In genomic region chr6:124809775-124810538, GRCm38 (mm10) we compare ENCODE assay signal across 7 mouse cellular contexts. TPM values are rescaled to one million over a fixed set of nuclear protein-coding genes. Genes with fewer than 3 reads are reported as not detected.
DNase-seq lines count a peak whose midpoint lies in the region; ATAC-seq and TF ChIP-seq lines count a peak whose summit lies in the region.

No protein-coding gene starts in this region.

- no peaks in the 10 kb centered on the region for H3K27me3 ChIP-seq in lung, embryonic 16.5 days (ENCODE audit: control insufficient read depth, insufficient read depth, low read depth, low read length)
- H3K27me3 ChIP-seq in embryonic facial prominence, embryonic 14.5 days (replicated peaks; ENCODE audit: control insufficient read depth, insufficient read depth, low read length): no peaks in the 10 kb centered on the region
- no peaks in the 10 kb centered on the region for H3K27me3 ChIP-seq in intestine, embryonic 16.5 days (replicated peaks; ENCODE audit: control insufficient read depth, insufficient read depth, low read length)

- H3K4me1 ChIP-seq in lung, embryonic 16.5 days (replicated peaks; ENCODE audit: control insufficient read depth, insufficient read depth, low read length): peaks cover 40% of the 10 kb centered on the region
- H3K4me1 ChIP-seq in embryonic facial prominence, embryonic 14.5 days (ENCODE audit: control insufficient read depth, insufficient read depth, low read length): peaks cover 25% of the 10 kb centered on the region
- H3K4me1 ChIP-seq in intestine, embryonic 16.5 days (ENCODE audit: control insufficient read depth, insufficient read depth, low read length): peaks cover 42% of the 10 kb centered on the region
- H3K4me1 ChIP-seq in olfactory bulb, adult 2 months (ENCODE audit: control insufficient read depth, insufficient read depth, low read length): peaks cover 57% of the 10 kb centered on the region

- H3K27ac ChIP-seq in lung, embryonic 16.5 days (ENCODE audit: low read length): peak overlapping the region; percentile 96
- H3K27ac ChIP-seq in embryonic facial prominence, embryonic 14.5 days (replicated peaks; ENCODE audit: low read depth, low read length): peak overlapping the region; percentile 92
- peak overlapping the region; percentile 96 for H3K27ac ChIP-seq in intestine, embryonic 16.5 days (ENCODE audit: low read length)
- H3K27ac ChIP-seq in olfactory bulb, adult 2 months (ENCODE audit: insufficient read depth, low read depth, low read length): peak overlapping the region; percentile 10; the same call in 1 of the 2 replicates

- peak overlapping the region; percentile 84 for H3K9ac ChIP-seq in lung, embryonic 16.5 days (ENCODE audit: low read length)
- H3K9ac ChIP-seq in embryonic facial prominence, embryonic 14.5 days (ENCODE audit: low read depth, low read length): peak overlapping the region; percentile 78
- H3K9ac ChIP-seq in intestine, embryonic 16.5 days (ENCODE audit: low read depth, low read length): peak overlapping the region; percentile 74

- no peaks in the 10 kb centered on the region for H3K9me3 ChIP-seq in lung, embryonic 16.5 days (ENCODE audit: control insufficient read depth, low read length)
- no peaks in the 10 kb centered on the region for H3K9me3 ChIP-seq in embryonic facial prominence, embryonic 14.5 days (ENCODE audit: control insufficient read depth, low read length)
- no peaks in the 10 kb centered on the region for H3K9me3 ChIP-seq in intestine, embryonic 16.5 days (ENCODE audit: control insufficient read depth, low read length)

- peak overlapping the region; percentile 98 for H3K4me2 ChIP-seq in lung, embryonic 16.5 days (ENCODE audit: low read depth, low read length)
- peak overlapping the region; percentile 86 for H3K4me2 ChIP-seq in embryonic facial prominence, embryonic 14.5 days (ENCODE audit: low read depth, low read length)
- peak overlapping the region; percentile 74 for H3K4me2 ChIP-seq in intestine, embryonic 16.5 days (ENCODE audit: low read depth, low read length)

- peak overlapping the region; percentile 77 for H3K4me3 ChIP-seq in lung, embryonic 16.5 days (ENCODE audit: low read length)
- peak overlapping the region; percentile 65 for H3K4me3 ChIP-seq in embryonic facial prominence, embryonic 14.5 days (ENCODE audit: low read depth, low read length)
- peak overlapping the region; percentile 57 for H3K4me3 ChIP-seq in intestine, embryonic 16.5 days (ENCODE audit: low read length)
- H3K4me3 ChIP-seq in olfactory bulb, adult 2 months (ENCODE audit: insufficient read depth, low read depth, low read length): peak overlapping the region; percentile 45

- WGBS in lung, embryonic 16.5 days: 46% methylated on average over 14 of the region's 14 CpGs
- 43% methylated on average over 13 of the region's 14 CpGs for WGBS in embryonic facial prominence, embryonic 14.5 days
- 42% methylated on average over 14 of the region's 14 CpGs for WGBS in intestine, embryonic 16.5 days
- 57% methylated on average over 14 of the region's 14 CpGs for WGBS in olfactory bulb, adult 2 months

- H3K36me3 ChIP-seq in lung, embryonic 16.5 days (ENCODE audit: control insufficient read depth, insufficient read depth, low read length): peaks cover 12% of the 10 kb centered on the region
- peaks cover 24% of the 10 kb centered on the region for H3K36me3 ChIP-seq in embryonic facial prominence, embryonic 14.5 days (ENCODE audit: control insufficient read depth, insufficient read depth, low read length)
- peaks cover 3% of the 10 kb centered on the region; the same call in 1 of the 2 replicates for H3K36me3 ChIP-seq in intestine, embryonic 16.5 days (ENCODE audit: control insufficient read depth, insufficient read depth, low read length)

- no peak for ATAC-seq in lung, embryonic 16.5 days (ENCODE audit: low read depth)
- no peak for ATAC-seq in embryonic facial prominence, embryonic 14.5 days (ENCODE audit: low read depth)
- no peak for ATAC-seq in intestine, embryonic 16.5 days

- no peak for DNase-seq in lung, postnatal 25 days (ENCODE audit: low spot score)
- DNase-seq in embryonic facial prominence, embryonic 14.5 days (ENCODE audit: low spot score): no peak
- no peak for DNase-seq in frontal cortex, postnatal 10 days (ENCODE audit: low spot score in 2 of 2)
- no peak for DNase-seq in gastrocnemius, adult 18-20 months (ENCODE audit: low spot score)

- no peak for TF ChIP-seq POLR2A in olfactory bulb, adult 2 months (IDR thresholded peaks at IDR 0.05; ENCODE audit: insufficient read depth, low read depth, low read length)

- no peak for TF ChIP-seq CTCF in olfactory bulb, adult 2 months (IDR thresholded peaks at IDR 0.05; ENCODE audit: insufficient read depth, low read depth, low read length)

RNA-seq across cellular contexts. Expression of gene Spsb2, which starts 1.5 kb away (rescaled TPM):
- polyA plus RNA-seq in lung, embryonic 16.5 days (2015; fragmentation: Nextera tagmentation; extraction: Ambion mirVana): 13.6 and 14.2 TPM in 2 replicates
- polyA plus RNA-seq in embryonic facial prominence, embryonic 14.5 days (2014; fragmentation: Nextera tagmentation; extraction: Ambion mirVana): 9.1 and 10.0 TPM in 2 replicates
- 25.7 and 31.7 TPM in 2 replicates for polyA plus RNA-seq in intestine, embryonic 16.5 days (2015; fragmentation: Nextera tagmentation; extraction: Ambion mirVana)
- not detected in 2 replicates for polyA plus RNA-seq in olfactory bulb, adult 2 months (2012; ENCODE audit: insufficient read depth, insufficient read length, low replicate concordance, missing spikeins)
- 1 to 10 TPM; 2.2 to 5.3 TPM for total RNA-seq in gastrocnemius, adult 18-20 months (2021)

RNA-seq across cellular contexts. Expression of gene Tpi1, which starts 4.1 kb away (rescaled TPM):
- 680 and 700 TPM in 2 replicates for polyA plus RNA-seq in lung, embryonic 16.5 days (2015; fragmentation: Nextera tagmentation; extraction: Ambion mirVana)
- 861 and 874 TPM in 2 replicates for polyA plus RNA-seq in embryonic facial prominence, embryonic 14.5 days (2014; fragmentation: Nextera tagmentation; extraction: Ambion mirVana)
- polyA plus RNA-seq in intestine, embryonic 16.5 days (2015; fragmentation: Nextera tagmentation; extraction: Ambion mirVana): 1,250 and 1,271 TPM in 2 replicates
- 644 TPM in 1 of 2 replicates, not detected in the other for polyA plus RNA-seq in olfactory bulb, adult 2 months (2012; ENCODE audit: insufficient read depth, insufficient read length, low replicate concordance, missing spikeins)
- 1,000 to 10,000 TPM; 2,056 to 2,236 TPM for total RNA-seq in gastrocnemius, adult 18-20 months (2021)

RNA-seq across cellular contexts. Expression of gene Usp5, which starts 19.3 kb away (rescaled TPM):
- polyA plus RNA-seq in lung, embryonic 16.5 days (2015; fragmentation: Nextera tagmentation; extraction: Ambion mirVana): 138 and 139 TPM in 2 replicates
- polyA plus RNA-seq in embryonic facial prominence, embryonic 14.5 days (2014; fragmentation: Nextera tagmentation; extraction: Ambion mirVana): 110 and 131 TPM in 2 replicates
- 106 and 117 TPM in 2 replicates for polyA plus RNA-seq in intestine, embryonic 16.5 days (2015; fragmentation: Nextera tagmentation; extraction: Ambion mirVana)
- 225 TPM in 1 of 2 replicates, not detected in the other for polyA plus RNA-seq in olfactory bulb, adult 2 months (2012; ENCODE audit: insufficient read depth, insufficient read length, low replicate concordance, missing spikeins)
- total RNA-seq in gastrocnemius, adult 18-20 months (2021): 10 to 100 TPM; 39.9 to 50.1 TPM

RNA-seq across cellular contexts. Expression of gene Cdca3, which starts 19.4 kb away (rescaled TPM):
- 175 and 176 TPM in 2 replicates for polyA plus RNA-seq in lung, embryonic 16.5 days (2015; fragmentation: Nextera tagmentation; extraction: Ambion mirVana)
- 107 and 131 TPM in 2 replicates for polyA plus RNA-seq in embryonic facial prominence, embryonic 14.5 days (2014; fragmentation: Nextera tagmentation; extraction: Ambion mirVana)
- polyA plus RNA-seq in intestine, embryonic 16.5 days (2015; fragmentation: Nextera tagmentation; extraction: Ambion mirVana): 153 and 183 TPM in 2 replicates
- not detected in 2 replicates for polyA plus RNA-seq in olfactory bulb, adult 2 months (2012; ENCODE audit: insufficient read depth, insufficient read length, low replicate concordance, missing spikeins)
- total RNA-seq in gastrocnemius, adult 18-20 months (2021): under 1 TPM; 0.25 to 0.55 TPM

RNA-seq across cellular contexts. Expression of gene Gnb3, which starts 30.1 kb away (rescaled TPM):
- polyA plus RNA-seq in lung, embryonic 16.5 days (2015; fragmentation: Nextera tagmentation; extraction: Ambion mirVana): 0.29 and 0.34 TPM in 2 replicates
- polyA plus RNA-seq in embryonic facial prominence, embryonic 14.5 days (2014; fragmentation: Nextera tagmentation; extraction: Ambion mirVana): 2.9 and 3.5 TPM in 2 replicates
- polyA plus RNA-seq in intestine, embryonic 16.5 days (2015; fragmentation: Nextera tagmentation; extraction: Ambion mirVana): 0.70 and 1.7 TPM in 2 replicates
- not detected in 2 replicates for polyA plus RNA-seq in olfactory bulb, adult 2 months (2012; ENCODE audit: insufficient read depth, insufficient read length, low replicate concordance, missing spikeins)
- under 1 TPM; 0.57 to 0.71 TPM for total RNA-seq in gastrocnemius, adult 18-20 months (2021)

Comparison
In these comparisons a context has a peak if more than half of its experiments do, and no peak if none do; other contexts are left out.
1. H3K27ac ChIP-seq: peak in every context shown above with its lines; median percentile 96 in lung, embryonic 16.5 days; 96 in intestine, embryonic 16.5 days; 92 in embryonic facial prominence, embryonic 14.5 days; 10 in olfactory bulb, adult 2 months.
2. RNA of gene Spsb2, which starts 1.5 kb away (polyA plus RNA-seq): 25.7 to 31.7 TPM in intestine, embryonic 16.5 days, 13.6 to 14.2 TPM in lung, embryonic 16.5 days and 9.1 to 10.0 TPM in embryonic facial prominence, embryonic 14.5 days; not detected in olfactory bulb, adult 2 months; every median in the first group is over 10 times any median in the second.
3. Peak in every context shown above with its lines, with median percentiles within 50 percentile points of each other: H3K4me2 ChIP-seq, H3K4me3 ChIP-seq and H3K9ac ChIP-seq.